ENCODE assay signal across 24 mouse cellular contexts in genomic region chr5:65324271-65324670, GRCm38 (mm10). TPM values are rescaled to one million over a fixed set of nuclear protein-coding genes. Genes with fewer than 3 reads are reported as not detected.
A peak's percentile ranks its signal among the peaks of the same experiment; 100 is the strongest.
DNase-seq lines count a peak whose midpoint lies in the region; TF ChIP-seq lines count a peak whose summit lies in the region.
"Had no signal": no experiment of that assay in that cellular context is flagged by ENCODE, and none has a peak within 500 bp of the region (broad histone marks: within the 10 kb centered on the region; RNA-seq: fewer than 3 reads in every experiment).

No protein-coding gene starts in this region.

- H3K4me3 ChIP-seq in layer of hippocampus, adult 2 months, result no peak overlapping the region
- H3K4me3 ChIP-seq: erythroblast, embryonic 14.5 days; hindbrain, embryonic 12.5 days; intestine, embryonic 15.5 days; limb, embryonic 12.5 days; neural tube, embryonic 12.5 days had no signal

- DNase-seq in left cerebral cortex, postnatal 4 days, result peak; percentile 7
- no peak for DNase-seq in left cerebral cortex, postnatal 10 days (ENCODE audit: extremely low spot score in 1 of 2, low spot score in 2 of 2)
- DNase-seq in cerebellum, adult 11 months, result peak; percentile 51
- peak; percentile 51 for DNase-seq in cerebellum, adult 8-10 months
- peak; percentile 56 to 78 for DNase-seq in cerebellum, postnatal 25 days
- no peak for DNase-seq in gastrocnemius, postnatal 25 days
- DNase-seq in layer of hippocampus, adult 2 months (ENCODE audit: low spot score in 2 of 2), result no peak
- DNase-seq: B cell, adult 2 months; forebrain, postnatal 0 days; heart, postnatal 14 days; kidney, postnatal 10 days; layer of hippocampus, adult 9-11 months; liver, postnatal 0 days; lung, postnatal 36 days; right cerebral cortex, postnatal 4 days; thymus, postnatal 25 days had no signal

- intact Hi-C loops in left cerebral cortex, postnatal 4 days (cut with DNase I), result no loop called here
- intact Hi-C loops in left cerebral cortex, postnatal 10 days (cut with DNase I), result no loop called here

- H3K27ac ChIP-seq in layer of hippocampus, adult 2 months, result no peak overlapping the region
- H3K27ac ChIP-seq: hindbrain, embryonic 12.5 days; hindbrain, postnatal 0 days; intestine, embryonic 15.5 days; limb, embryonic 12.5 days; neural tube, embryonic 12.5 days had no signal

- no peak for TF ChIP-seq CTCF in layer of hippocampus, adult 2 months (conservative IDR thresholded peaks at IDR 0.05)

RNA-seq across cellular contexts. Expression of gene Rfc1, which starts 11.2 kb away (rescaled TPM):
- total RNA-seq in left cerebral cortex, postnatal 4 days (2021), result 10 to 100 TPM; 25.3 to 27.0 TPM
- 10 to 100 TPM; 20.7 to 22.4 TPM for total RNA-seq in left cerebral cortex, postnatal 10 days (2021)
- total RNA-seq in gastrocnemius, postnatal 25 days (2021), result 10 to 100 TPM; 18.3 to 20.5 TPM
- 10 to 100 TPM; 33.2 to 38.2 TPM for total RNA-seq in layer of hippocampus, adult 2 months (2021)

RNA-seq across cellular contexts. Expression of gene Klb, which starts 23.8 kb away (rescaled TPM):
- under 1 TPM; 0.28 to 0.38 TPM for total RNA-seq in left cerebral cortex, postnatal 4 days (2021)
- under 1 TPM; 0.36 to 0.39 TPM for total RNA-seq in left cerebral cortex, postnatal 10 days (2021)
- under 1 TPM; 0.18 to 0.64 TPM for total RNA-seq in gastrocnemius, postnatal 25 days (2021)
- under 1 TPM; 0.46 to 0.66 TPM for total RNA-seq in layer of hippocampus, adult 2 months (2021)
- total RNA-seq: common myeloid progenitor, adult 5-6 weeks; hindbrain, postnatal 0 days; megakaryocyte, adult 5-6 weeks had no signal

Comparison
In these comparisons a context has a peak if more than half of its experiments do, and no peak if none do; other contexts are left out.
1. DNase-seq: peak in left cerebral cortex, postnatal 4 days (single experiment), cerebellum, adult 11 months (single experiment), cerebellum, adult 8-10 months (single experiment) and cerebellum, postnatal 25 days (2 of 2); none in left cerebral cortex, postnatal 10 days (0 of 2), gastrocnemius, postnatal 25 days (single experiment) and layer of hippocampus, adult 2 months (0 of 2).